Mouse (Mus musculus): ENCODE results near the gene Nrn1l.

GRCm38 (mm10) chr8:105892432-105892831 lies 935 bp upstream of the Nrn1l start:
- TF ChIP-seq EP300 (IDR thresholded peaks at IDR 0.05; ENCODE audit: low read depth) (no peak), CTCF (IDR thresholded peaks at IDR 0.05; ENCODE audit: low read depth) (peak; percentile 66)

Measured in liver, embryonic 14.5 days (tissue).